Mouse (Mus musculus) kidney, adult 9 months (tissue): Measurements from ENCODE around the gene Ccp110.
A peak's percentile ranks its signal among the peaks of the same experiment; 100 is the strongest.

Experiments used
- DNase-seq: peaks from one replicate; pipeline ENCODE4 v3.0.0; 2022

The Ccp110 gene

GRCm38 (mm10) chr7:118769655-118770054 lies 57.3 kb downstream of the Ccp110 start:
- no peak for DNase-seq

- DNase-seq: no peak
Measured at GRCm38 (mm10) chr7:118773027-118773426, 60.7 kb downstream of the Ccp110 start.

GRCm38 (mm10) chr7:118775991-118776390 lies 63.6 kb downstream of the Ccp110 start:
- no peak for DNase-seq

GRCm38 (mm10) chr7:118776491-118776890 lies 64.1 kb downstream of the Ccp110 start:
- DNase-seq: no peak

- DNase-seq: no peak
Measured at GRCm38 (mm10) chr7:118777598-118778394, 65.4 kb downstream of the Ccp110 start.

GRCm38 (mm10) chr7:118778561-118778960 lies 66.2 kb downstream of the Ccp110 start:
- no peak for DNase-seq

GRCm38 (mm10) chr7:118783305-118784001 lies 71.1 kb downstream of the Ccp110 start:
- no peak for DNase-seq

GRCm38 (mm10) chr7:118786091-118786490 lies 73.7 kb downstream of the Ccp110 start:
- peak; percentile 74 for DNase-seq
